Mouse (Mus musculus) C2C12 (cell line): Measurements from ENCODE around the gene Tenm4. TPM values are rescaled to one million over a fixed set of nuclear protein-coding genes. Genes with fewer than 3 reads are reported as not detected.

Experiments used
- H3K27me3 ChIP-seq: one replicate; pipeline ENCODE4 v1.6.1; 2011; ENCODE audit not compliant: control insufficient read depth, insufficient read depth, insufficient read length
- H3K36me3 ChIP-seq: one replicate; pipeline ENCODE4 v1.6.1; 2011; ENCODE audit not compliant: control insufficient read depth, insufficient read depth
- H3K4me3 ChIP-seq: one replicate; pipeline ENCODE4 v1.5.1; 2011; ENCODE audit warnings: mild to moderate bottlenecking, control low read depth; ENCODE audit not compliant: poor library complexity, insufficient read depth, severe bottlenecking
- H3K79me2 ChIP-seq: one replicate; pipeline ENCODE4 v1.6.1; 2011; ENCODE audit not compliant: control insufficient read depth, insufficient read depth
- H3K79me3 ChIP-seq: one replicate; pipeline ENCODE4 v1.6.1; 2011; ENCODE audit warnings: low read depth, control low read depth
- H3ac ChIP-seq: one replicate; pipeline ENCODE3; 2011; ENCODE audit warnings: low read depth; ENCODE audit not compliant: control insufficient read depth, insufficient read length
- CEBPB ChIP-seq: IDR thresholded peaks from one replicate; pipeline ENCODE4 v1.6.1; 2011; ENCODE audit warnings: low read depth, mild to moderate bottlenecking, control low read depth, moderate library complexity
- CTCF ChIP-seq: IDR thresholded peaks from one replicate; pipeline ENCODE4 v1.5.1; 2011; ENCODE audit not compliant: control insufficient read depth, insufficient read depth, insufficient read length
- FOSL1 ChIP-seq: IDR thresholded peaks from one replicate; pipeline ENCODE4 v1.8.0; 2011; ENCODE audit warnings: mild to moderate bottlenecking, low read length; ENCODE audit not compliant: poor library complexity, insufficient read depth, severe bottlenecking
- MAX ChIP-seq: IDR thresholded peaks from one replicate; pipeline ENCODE4 v1.6.1; 2011; ENCODE audit warnings: mild to moderate bottlenecking, control low read depth
- MYOD1 ChIP-seq: IDR thresholded peaks from one replicate; pipeline ENCODE4 v1.6.1; 2011; ENCODE audit warnings: low read depth; ENCODE audit not compliant: control insufficient read depth, insufficient read length
- MYOG ChIP-seq: IDR thresholded peaks from one replicate; pipeline ENCODE4 v1.6.1; 2011; ENCODE audit not compliant: control insufficient read depth, insufficient read length; ENCODE audit errors: extremely low read depth
- USF1 ChIP-seq: IDR thresholded peaks from one replicate; pipeline ENCODE4 v1.6.1; 2011; ENCODE audit warnings: low read depth, mild to moderate bottlenecking, control low read depth, moderate library complexity
- polyA plus RNA-seq: library from polyadenylated mRNA; unstranded; fragments of >200 nt; fragmentation: generic; extraction: Trizol; gene quantifications from one replicate; pipeline ENCODE4 v1.2.1, GENCODE M21; 2012; ENCODE audit warnings: missing spikeins

Gene Tenm4
- polyA plus RNA-seq, 1 experiment, result 0.71 TPM

DNA sequence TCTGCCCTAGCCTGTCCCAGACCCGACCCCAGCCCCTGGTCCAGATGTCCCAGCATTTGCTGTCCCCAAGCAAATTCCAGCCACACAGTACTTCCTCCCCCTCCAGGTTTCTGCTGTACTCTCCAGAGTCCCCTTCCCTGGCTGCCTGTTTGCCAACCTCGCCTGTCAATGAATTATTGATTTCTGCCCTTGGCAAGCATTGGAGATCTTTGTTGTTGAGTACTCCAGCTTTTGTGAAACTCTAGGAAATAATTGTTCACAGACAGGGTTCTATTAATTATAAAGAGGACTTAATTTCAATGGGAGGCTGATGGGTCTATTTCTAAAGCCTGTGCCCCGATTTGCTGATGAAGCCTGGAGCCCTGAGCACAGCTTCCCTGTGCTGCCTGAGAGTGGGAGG, 733.4 kb downstream of the Tenm4 start:
- H3K4me3 ChIP-seq, result no peak overlapping the region
- no peak overlapping the region for H3ac ChIP-seq
- no peaks in the 10 kb centered on the region for H3K36me3 ChIP-seq
- no peaks in the 10 kb centered on the region for H3K79me3 ChIP-seq
- no peaks in the 10 kb centered on the region for H3K79me2 ChIP-seq
- TF ChIP-seq MYOG (no peak), FOSL1 (no peak), MAX (no peak), USF1 (no peak), CTCF (no peak), CEBPB (no peak), MYOD1 (no peak)
- H3K27me3 ChIP-seq, result no peaks in the 10 kb centered on the region

DNA sequence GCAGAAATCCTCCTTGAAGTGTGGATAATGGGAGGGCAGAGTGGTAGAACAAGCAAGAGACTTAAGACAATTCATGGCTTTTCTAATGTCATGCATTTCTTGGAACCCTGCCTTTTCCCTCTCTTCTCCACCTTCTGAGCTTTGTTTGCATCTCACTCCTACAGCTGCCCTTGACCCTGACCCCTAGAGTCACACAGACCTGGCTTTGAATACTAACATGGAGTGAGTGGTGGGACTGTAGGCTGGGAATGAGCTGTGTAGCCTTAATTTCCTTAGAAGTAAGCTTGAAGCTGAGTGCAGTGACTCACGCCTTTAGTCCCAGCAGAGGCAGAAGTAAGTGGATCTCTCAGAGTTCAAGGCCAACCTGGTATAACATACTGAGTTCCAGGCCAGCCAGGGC, 733.9 kb downstream of the Tenm4 start:
- Histone ChIP-seq H3K79me3 (no peaks in the 10 kb centered on the region), H3K79me2 (no peaks in the 10 kb centered on the region), H3K27me3 (no peaks in the 10 kb centered on the region), H3K36me3 (no peaks in the 10 kb centered on the region), H3ac (no peak overlapping the region), H3K4me3 (no peak overlapping the region)
- TF ChIP-seq MYOD1, result no peak
- TF ChIP-seq MYOG, result no peak
- TF ChIP-seq MAX, result no peak
- TF ChIP-seq USF1, result no peak
- no peak for TF ChIP-seq CEBPB
- no peak for TF ChIP-seq FOSL1
- TF ChIP-seq CTCF, result no peak

DNA sequence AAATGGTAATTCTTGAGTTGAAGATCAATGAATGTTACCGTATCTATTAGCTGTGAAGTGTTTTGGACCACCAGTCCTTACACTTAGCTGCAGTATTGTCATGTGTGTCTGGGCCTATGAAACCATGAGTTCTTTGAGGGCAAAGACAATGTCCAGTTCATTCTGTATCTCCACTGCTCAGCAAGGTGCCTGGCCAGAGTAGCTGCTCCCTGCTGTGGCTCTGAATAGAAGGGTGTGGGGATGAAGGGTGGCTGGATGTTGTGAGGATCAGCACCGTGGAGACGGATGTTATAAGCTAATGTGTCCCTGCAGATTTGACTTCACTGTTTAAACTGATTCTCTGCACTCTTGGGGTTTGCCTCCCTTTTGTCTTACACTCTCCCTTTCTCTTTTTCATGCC, 734.4 kb downstream of the Tenm4 start:
- Histone ChIP-seq H3K27me3 (no peaks in the 10 kb centered on the region), H3ac (no peak overlapping the region), H3K79me2 (no peaks in the 10 kb centered on the region), H3K4me3 (no peak overlapping the region), H3K79me3 (no peaks in the 10 kb centered on the region), H3K36me3 (no peaks in the 10 kb centered on the region)
- TF ChIP-seq USF1 (no peak), CEBPB (no peak), MYOG (no peak), MYOD1 (no peak), FOSL1 (no peak), CTCF (no peak), MAX (no peak)

GRCm38 (mm10) chr7:96906216-96906615, 735.2 kb downstream of the Tenm4 start:
- no peak for TF ChIP-seq FOSL1
- Histone ChIP-seq H3ac (no peak overlapping the region), H3K79me3 (no peaks in the 10 kb centered on the region), H3K79me2 (no peaks in the 10 kb centered on the region), H3K36me3 (no peaks in the 10 kb centered on the region), H3K4me3 (no peak overlapping the region), H3K27me3 (no peaks in the 10 kb centered on the region)

GRCm38 (mm10) chr7:96907971-96908680, 737.1 kb downstream of the Tenm4 start:
- TF ChIP-seq USF1, result no peak
- Histone ChIP-seq H3K27me3 (no peaks in the 10 kb centered on the region), H3K79me3 (no peaks in the 10 kb centered on the region), H3K36me3 (no peaks in the 10 kb centered on the region), H3ac (no peak overlapping the region), H3K79me2 (no peaks in the 10 kb centered on the region), H3K4me3 (no peak overlapping the region)

GRCm38 (mm10) chr7:96909856-96910255, 738.8 kb downstream of the Tenm4 start:
- Histone ChIP-seq H3ac (no peak overlapping the region), H3K79me2 (no peaks in the 10 kb centered on the region), H3K27me3 (no peaks in the 10 kb centered on the region), H3K36me3 (no peaks in the 10 kb centered on the region), H3K4me3 (no peak overlapping the region), H3K79me3 (no peaks in the 10 kb centered on the region)
- TF ChIP-seq CTCF (no peak), USF1 (no peak), MYOG (no peak), MYOD1 (no peak), FOSL1 (no peak), MAX (no peak), CEBPB (no peak)
